Comparison of ENCODE assay signal across 8 mouse cellular contexts in genomic region chr19:44725951-44726791, GRCm38 (mm10). TPM values are rescaled to one million over a fixed set of nuclear protein-coding genes. Genes with fewer than 3 reads are reported as not detected.
DNase-seq lines count a peak whose midpoint lies in the region; ATAC-seq lines count a peak whose summit lies in the region.

No protein-coding gene starts in this region.

- under 1% methylated on average over 55 of the region's 55 CpGs for WGBS in lung, embryonic 15.5 days
- WGBS in kidney, embryonic 14.5 days, result under 1% methylated on average over 55 of the region's 55 CpGs
- under 1% methylated on average over 54 of the region's 55 CpGs for WGBS in midbrain, embryonic 15.5 days

- ATAC-seq in lung, embryonic 15.5 days (ENCODE audit: borderline replicate concordance, extremely low read depth, low FRiP score, low TSS enrichment), result peak; percentile 70; the same call in 1 of the 2 replicates
- ATAC-seq in kidney, embryonic 14.5 days (ENCODE audit: low FRiP score, low TSS enrichment), result peak; percentile 59
- ATAC-seq in midbrain, embryonic 15.5 days (replicated peaks), result peak; percentile 78

- peak overlapping the region; percentile 84 for H3K4me2 ChIP-seq in lung, embryonic 15.5 days
- H3K4me2 ChIP-seq in kidney, embryonic 14.5 days (replicated peaks; ENCODE audit: low read depth, low read length), result peak overlapping the region; percentile 91
- peak overlapping the region; percentile 75 for H3K4me2 ChIP-seq in midbrain, embryonic 15.5 days

- no peak for DNase-seq in lung, postnatal 14 days
- DNase-seq in brain, adult 2 months (ENCODE audit: low read depth, low spot score), result peak; percentile 19
- DNase-seq in gastrocnemius, postnatal 25 days, result peak; percentile 31
- DNase-seq in urinary bladder, postnatal 14 days (ENCODE audit: low spot score), result no peak
- DNase-seq in spleen, adult 12 weeks (ENCODE audit: low spot score), result no peak

- peaks cover 6% of the 10 kb centered on the region; the same call in 1 of the 2 replicates for H3K4me1 ChIP-seq in lung, embryonic 15.5 days
- peaks cover 6% of the 10 kb centered on the region; the same call in 1 of the 2 replicates for H3K4me1 ChIP-seq in kidney, embryonic 14.5 days (ENCODE audit: control insufficient read depth, insufficient read depth, low read length)
- H3K4me1 ChIP-seq in midbrain, embryonic 15.5 days, result peaks cover 16% of the 10 kb centered on the region

- peaks cover 75% of the 10 kb centered on the region for H3K27me3 ChIP-seq in lung, embryonic 15.5 days
- peaks cover 22% of the 10 kb centered on the region for H3K27me3 ChIP-seq in kidney, embryonic 14.5 days (ENCODE audit: control insufficient read depth, insufficient read depth, low read length)
- peaks cover 70% of the 10 kb centered on the region for H3K27me3 ChIP-seq in midbrain, embryonic 15.5 days (replicated peaks)

- H3K9me3 ChIP-seq in lung, embryonic 15.5 days, result no peaks in the 10 kb centered on the region
- H3K9me3 ChIP-seq in kidney, embryonic 14.5 days (ENCODE audit: control insufficient read depth, low read length), result no peaks in the 10 kb centered on the region
- H3K9me3 ChIP-seq in midbrain, embryonic 15.5 days, result no peaks in the 10 kb centered on the region

- peak overlapping the region; percentile 57 for H3K9ac ChIP-seq in lung, embryonic 15.5 days
- peak overlapping the region; percentile 92 for H3K9ac ChIP-seq in kidney, embryonic 14.5 days (ENCODE audit: low read depth, low read length)
- H3K9ac ChIP-seq in midbrain, embryonic 15.5 days, result peak overlapping the region; percentile 62

- H3K27ac ChIP-seq in lung, embryonic 15.5 days, result peak overlapping the region; percentile 7; the same call in 1 of the 2 replicates
- H3K27ac ChIP-seq in kidney, embryonic 14.5 days (ENCODE audit: low read depth, low read length), result peak overlapping the region; percentile 65
- H3K27ac ChIP-seq in midbrain, embryonic 15.5 days, result peak overlapping the region; percentile 19; the same call in 1 of the 2 replicates

- peak overlapping the region; percentile 48 for H3K4me3 ChIP-seq in lung, embryonic 15.5 days
- peak overlapping the region; percentile 61 for H3K4me3 ChIP-seq in kidney, embryonic 14.5 days (ENCODE audit: low read length)
- peak overlapping the region; percentile 44 for H3K4me3 ChIP-seq in midbrain, embryonic 15.5 days

- H3K36me3 ChIP-seq in lung, embryonic 15.5 days, result no peaks in the 10 kb centered on the region
- H3K36me3 ChIP-seq in kidney, embryonic 14.5 days (ENCODE audit: control insufficient read depth, insufficient read depth, low read length), result no peaks in the 10 kb centered on the region
- no peaks in the 10 kb centered on the region for H3K36me3 ChIP-seq in midbrain, embryonic 15.5 days (replicated peaks)

RNA-seq across cellular contexts. Expression of gene Pax2, which starts 29.7 kb away (rescaled TPM):
- 0.10 TPM in 1 of 2 replicates, not detected in the other for polyA plus RNA-seq in lung, embryonic 15.5 days (2015; fragmentation: Nextera tagmentation; extraction: Ambion mirVana)
- not detected for total RNA-seq in gastrocnemius, postnatal 25 days (2021)
- polyA plus RNA-seq in kidney, embryonic 14.5 days (2014; fragmentation: Nextera tagmentation; extraction: Ambion mirVana), result 43.3 and 55.9 TPM in 2 replicates
- 0.68 TPM in 2 replicates for polyA plus RNA-seq in midbrain, embryonic 15.5 days (2015; fragmentation: Nextera tagmentation; extraction: Ambion mirVana)

Comparison
In these comparisons a context has a peak if more than half of its experiments do, and no peak if none do; other contexts are left out.
1. H3K27ac ChIP-seq: peak in every context shown above with its lines; median percentile 65 in kidney, embryonic 14.5 days; 19 in midbrain, embryonic 15.5 days; 7 in lung, embryonic 15.5 days.
2. DNase-seq: peak in brain, adult 2 months (single experiment) and gastrocnemius, postnatal 25 days (single experiment); none in lung, postnatal 14 days (single experiment), urinary bladder, postnatal 14 days (single experiment) and spleen, adult 12 weeks (single experiment).
3. RNA of gene Pax2, which starts 29.7 kb away (polyA plus RNA-seq): 43.3 to 55.9 TPM in kidney, embryonic 14.5 days; 0.68 TPM in midbrain, embryonic 15.5 days and 0.10 TPM in lung, embryonic 15.5 days; every median in the first group is over 10 times any median in the second.
4. Peak in every context shown above with its lines, with median percentiles within 50 percentile points of each other: ATAC-seq, H3K4me2 ChIP-seq, H3K4me3 ChIP-seq and H3K9ac ChIP-seq.